Mouse (Mus musculus) right cerebral cortex, adult 18-20 months (tissue): ENCODE results near the gene Morc2a.

ENCODE experiments used
- DNase-seq: peaks from one replicate; pipeline ENCODE4 v3.0.0; 2022; ENCODE audit warnings: mixed read lengths

Morc2a gene

GRCm38 (mm10) chr11:3684723-3685430, 35.9 kb downstream of the Morc2a start:
- no peak for DNase-seq

GRCm38 (mm10) chr11:3685431-3685830, 36.4 kb downstream of the Morc2a start:
- DNase-seq = no peak

- DNase-seq = no peak
Measured at GRCm38 (mm10) chr11:3686318-3686717, 37.3 kb downstream of the Morc2a start.

- no peak for DNase-seq
Measured at GRCm38 (mm10) chr11:3686885-3687284, 37.9 kb downstream of the Morc2a start.

- DNase-seq = no peak
Measured at GRCm38 (mm10) chr11:3691746-3692145, 42.8 kb downstream of the Morc2a start.

GRCm38 (mm10) chr11:3696086-3696616, 47.2 kb downstream of the Morc2a start:
- DNase-seq = no peak

GRCm38 (mm10) chr11:3697441-3697840, 48.5 kb downstream of the Morc2a start:
- no peak for DNase-seq

GRCm38 (mm10) chr11:3703089-3703992, 54.4 kb downstream of the Morc2a start:
- DNase-seq = no peak

GRCm38 (mm10) chr11:3704404-3704803, 55.4 kb downstream of the Morc2a start:
- DNase-seq = no peak

- no peak for DNase-seq
Measured at GRCm38 (mm10) chr11:3707057-3707456, 58.1 kb downstream of the Morc2a start.

- DNase-seq = no peak
Measured at GRCm38 (mm10) chr11:3710203-3710602, 61.2 kb downstream of the Morc2a start.

- peak; percentile 61 for DNase-seq
Measured at GRCm38 (mm10) chr11:3714486-3714885, 65.5 kb downstream of the Morc2a start.

GRCm38 (mm10) chr11:3716662-3717061, 67.7 kb downstream of the Morc2a start:
- DNase-seq = no peak

- no peak for DNase-seq
Measured at GRCm38 (mm10) chr11:3722036-3722435, 73.0 kb downstream of the Morc2a start.

- DNase-seq = no peak
Measured at GRCm38 (mm10) chr11:3722861-3723260, 73.9 kb downstream of the Morc2a start.

GRCm38 (mm10) chr11:3723910-3724309, 74.9 kb downstream of the Morc2a start:
- DNase-seq = peak; percentile 68

- no peak for DNase-seq
Measured at GRCm38 (mm10) chr11:3724726-3725125, 75.7 kb downstream of the Morc2a start.

GRCm38 (mm10) chr11:3725331-3726054, 76.5 kb downstream of the Morc2a start:
- DNase-seq = no peak

- no peak for DNase-seq
Measured at GRCm38 (mm10) chr11:3727438-3728105, 78.6 kb downstream of the Morc2a start.

GRCm38 (mm10) chr11:3731469-3731868, 82.5 kb downstream of the Morc2a start:
- DNase-seq = no peak

GRCm38 (mm10) chr11:3733933-3734636, 85.1 kb downstream of the Morc2a start:
- DNase-seq = no peak

- peak; percentile 78 for DNase-seq
Measured at GRCm38 (mm10) chr11:3735715-3736114, 86.7 kb downstream of the Morc2a start.
